Mouse (Mus musculus) kidney, adult 2 months (tissue): ENCODE measurements around the gene Enthd1. TPM values are rescaled to one million over a fixed set of nuclear protein-coding genes. Genes with fewer than 3 reads are reported as not detected.
"Not testable (repeated sequence)": the region's sequence is repeated elsewhere in the genome, so short reads cannot be mapped to it uniquely, and the experiment has no call there.

Experiments
- DNase-seq: peaks from one replicate; pipeline ENCODE4 v3.0.0; 2021
- H3K27ac ChIP-seq: fragments of 200-500 bp; 2 replicates; pipeline ENCODE4 v1.5.1; 2012; ENCODE audit warnings: low read depth, low read length, control low read depth, inconsistent platforms; ENCODE audit not compliant: insufficient read depth
- H3K27me3 ChIP-seq: fragments of 200-500 bp; replicated peaks from 2 replicates; pipeline ENCODE4 v1.6.1; 2012; ENCODE audit warnings: mild to moderate bottlenecking, moderate library complexity, low read length, inconsistent platforms; ENCODE audit not compliant: control insufficient read depth, insufficient read depth
- H3K36me3 ChIP-seq: fragments of 200-500 bp; 2 replicates; pipeline ENCODE4 v1.6.1; 2012; ENCODE audit warnings: mild to moderate bottlenecking, moderate library complexity, low read length, inconsistent platforms; ENCODE audit not compliant: control insufficient read depth, insufficient read depth
- H3K4me1 ChIP-seq: fragments of 200-500 bp; 2 replicates; pipeline ENCODE4 v1.6.1; 2011; ENCODE audit warnings: low read length; ENCODE audit not compliant: control insufficient read depth, insufficient read depth
- H3K4me3 ChIP-seq: fragments of 200-500 bp; 2 replicates; pipeline ENCODE4 v1.5.1; 2011; ENCODE audit warnings: mild to moderate bottlenecking, low read depth, low read length, control low read depth; ENCODE audit not compliant: insufficient read depth
- CTCF ChIP-seq: fragments of 200-500 bp; conservative IDR thresholded peaks from 2 replicates; pipeline ENCODE4 v1.5.1; 2011; ENCODE audit warnings: low read depth, mild to moderate bottlenecking, control low read depth, low read length, moderate library complexity, mixed read lengths; ENCODE audit not compliant: insufficient read depth, insufficient read length
- POLR2A ChIP-seq: fragments of 200-500 bp; IDR thresholded peaks from one replicate; pipeline ENCODE4 v1.6.1; 2011; ENCODE audit warnings: low read depth, low read length, control low read depth
- WGBS: fragments of 180-500 bp; shearing (Covaris S2); methylation state at CpG from one replicate; pipeline ENCODE4 v1.1.7; 2018; 5-methylcytosine and 5-hydroxymethylcytosine counted together
- polyA plus RNA-seq: library from polyadenylated mRNA; depleted of rRNA; stranded (reverse); fragments of >200 nt; gene quantifications from 2 replicates; pipeline ENCODE4 v1.2.3, GENCODE M21; 2012

Enthd1 gene
- polyA plus RNA-seq, 1 experiment: not detected

DNA sequence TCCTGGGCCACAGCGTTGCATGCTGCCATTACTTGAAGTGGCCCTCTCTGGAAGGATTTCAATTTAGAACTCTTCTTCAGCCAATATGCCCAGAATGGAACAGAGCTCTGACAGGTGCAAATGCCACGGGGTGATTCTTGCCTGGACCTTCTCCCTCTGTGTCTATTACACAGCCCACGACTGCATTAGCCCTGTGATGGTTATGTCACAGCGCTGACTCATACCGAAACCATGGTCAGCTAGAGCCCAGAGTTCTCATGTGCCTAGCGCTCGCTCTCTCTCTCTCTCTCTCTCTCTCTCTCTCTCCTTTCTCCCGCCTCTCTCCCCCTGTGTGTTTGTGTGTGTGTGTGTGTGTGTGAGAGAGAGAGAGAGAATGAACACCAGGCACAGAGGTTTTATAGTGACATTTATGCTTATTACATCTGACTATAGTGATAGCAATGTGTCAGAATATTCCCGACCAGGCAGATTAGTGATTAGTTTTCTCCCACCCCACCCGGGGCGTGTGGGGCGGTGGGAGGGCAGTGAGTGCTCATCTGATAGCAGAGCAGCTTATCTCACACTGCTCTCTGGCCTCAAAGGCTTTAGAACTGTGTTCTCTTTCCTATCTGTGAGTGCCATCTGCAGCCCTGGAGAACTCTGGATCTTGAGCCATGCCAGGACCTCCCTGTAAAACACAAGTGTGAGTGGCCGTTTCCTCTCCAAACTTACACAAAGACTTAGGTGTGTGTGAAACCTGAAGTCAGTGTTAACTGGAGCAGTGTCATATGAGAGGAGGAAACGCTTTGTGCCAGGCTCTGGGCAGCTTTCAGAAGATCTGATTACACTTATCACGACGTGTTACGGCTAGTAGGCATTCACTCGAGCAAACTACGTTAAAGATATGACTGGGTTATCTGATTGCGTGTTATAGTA, 17.9 kb upstream of the Enthd1 start:
- 58% methylated on average over 20 of the region's 20 CpGs for WGBS

DNA sequence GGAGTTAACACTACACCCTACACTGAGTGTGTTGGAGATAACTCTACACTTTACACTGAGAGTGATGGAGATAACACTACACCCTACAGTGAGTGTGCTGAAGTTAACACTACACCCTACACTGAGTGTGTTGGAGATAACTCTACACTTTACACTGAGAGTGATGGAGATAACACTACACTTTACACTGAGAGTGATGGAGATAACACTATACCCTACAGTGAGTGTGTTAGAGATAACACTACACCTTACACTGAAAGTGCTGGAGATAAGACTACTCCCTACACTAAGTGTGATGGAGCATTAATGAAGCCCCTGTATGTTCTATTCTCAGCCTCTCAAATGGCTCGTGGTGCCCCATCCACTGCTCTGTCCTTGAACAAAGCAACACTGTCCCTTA, 15.6 kb upstream of the Enthd1 start:
- H3K36me3 ChIP-seq, DNase-seq, H3K4me1 ChIP-seq, H3K27ac ChIP-seq, H3K27me3 ChIP-seq, H3K4me3 ChIP-seq: not testable (repeated sequence)
- 84% methylated on average over 1 of the region's 1 CpGs for WGBS

More for the DNA sequence above, 17.9 kb upstream of the Enthd1 start:
- peak; percentile 17 for DNase-seq
- TF ChIP-seq POLR2A: no peak
- no peak for TF ChIP-seq CTCF
- no peaks in the 10 kb centered on the region for H3K36me3 ChIP-seq
- H3K27ac ChIP-seq: no peak overlapping the region
- H3K4me1 ChIP-seq: no peaks in the 10 kb centered on the region
- no peaks in the 10 kb centered on the region for H3K27me3 ChIP-seq
- no peak overlapping the region for H3K4me3 ChIP-seq

DNA sequence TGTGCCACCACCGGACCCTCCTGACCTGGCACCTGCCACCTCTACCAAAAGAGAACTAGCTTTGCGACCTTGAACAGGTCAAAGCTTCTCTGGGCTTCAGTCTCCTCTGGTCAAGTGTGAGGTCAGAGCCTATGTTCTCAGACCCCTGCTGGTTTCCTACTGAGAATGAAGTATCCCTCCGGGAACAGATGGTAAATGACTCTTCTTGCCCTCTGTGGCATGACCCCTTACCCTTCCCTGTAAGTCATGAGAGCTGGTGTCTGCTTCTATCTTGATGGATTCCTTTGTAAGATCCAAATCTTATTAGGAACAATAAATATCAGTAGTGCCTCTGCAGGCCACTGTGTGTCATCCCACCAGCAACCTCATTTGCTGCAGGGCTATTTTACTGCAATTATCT, 14.2 kb upstream of the Enthd1 start:
- no peak overlapping the region for H3K27ac ChIP-seq
- H3K4me3 ChIP-seq: no peak overlapping the region
- 47% methylated on average over 3 of the region's 3 CpGs for WGBS
- H3K27me3 ChIP-seq: no peaks in the 10 kb centered on the region
- no peak for DNase-seq
- no peaks in the 10 kb centered on the region for H3K4me1 ChIP-seq
- no peaks in the 10 kb centered on the region for H3K36me3 ChIP-seq
- no peak for TF ChIP-seq POLR2A
- no peak for TF ChIP-seq CTCF

DNA sequence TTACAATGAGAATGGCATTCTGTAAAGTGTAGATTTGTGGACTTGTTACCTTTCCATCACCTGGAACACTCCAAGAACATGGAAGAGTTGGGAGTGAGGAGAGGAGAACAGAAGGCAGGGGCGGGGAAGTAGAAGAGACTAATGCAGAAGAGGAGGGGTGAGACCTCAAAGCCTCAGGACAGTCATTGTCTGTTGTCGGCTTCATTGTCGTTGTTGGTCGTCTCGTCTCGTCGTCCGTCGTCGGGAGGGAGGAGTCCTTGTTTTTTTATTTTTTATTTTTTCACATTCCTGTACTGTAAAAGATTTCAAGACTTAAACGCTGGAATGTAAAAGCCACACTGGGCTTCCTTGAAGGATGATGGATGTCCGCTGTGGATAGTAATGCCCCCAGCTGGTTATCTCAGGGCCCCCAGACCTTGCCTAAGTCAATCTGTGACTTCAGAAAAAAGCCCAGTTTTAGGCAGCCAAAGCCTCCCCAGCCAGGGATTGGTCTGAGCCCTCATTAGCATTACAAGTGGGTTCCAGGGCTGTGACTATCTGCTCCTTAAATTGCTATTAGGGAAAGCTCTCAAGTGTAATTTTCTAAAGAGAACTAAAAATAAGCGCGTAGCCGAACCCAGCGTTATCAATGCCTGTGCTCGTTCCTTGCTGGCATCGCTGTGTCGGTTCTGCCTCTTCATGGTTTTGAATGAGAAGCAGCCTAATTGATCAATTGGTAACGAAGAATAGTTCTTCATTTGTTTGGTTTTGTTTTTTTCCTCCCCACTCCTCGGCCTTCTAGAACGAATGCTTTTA, 12.4 kb upstream of the Enthd1 start:
- WGBS: 31% methylated on average over 22 of the region's 22 CpGs
- no peak for TF ChIP-seq CTCF
- TF ChIP-seq POLR2A: no peak
- Histone ChIP-seq H3K4me1 (no peaks in the 10 kb centered on the region), H3K4me3 (no peak overlapping the region), H3K27ac (no peak overlapping the region), H3K36me3 (no peaks in the 10 kb centered on the region), H3K27me3 (no peaks in the 10 kb centered on the region)
- no peak for DNase-seq

DNA sequence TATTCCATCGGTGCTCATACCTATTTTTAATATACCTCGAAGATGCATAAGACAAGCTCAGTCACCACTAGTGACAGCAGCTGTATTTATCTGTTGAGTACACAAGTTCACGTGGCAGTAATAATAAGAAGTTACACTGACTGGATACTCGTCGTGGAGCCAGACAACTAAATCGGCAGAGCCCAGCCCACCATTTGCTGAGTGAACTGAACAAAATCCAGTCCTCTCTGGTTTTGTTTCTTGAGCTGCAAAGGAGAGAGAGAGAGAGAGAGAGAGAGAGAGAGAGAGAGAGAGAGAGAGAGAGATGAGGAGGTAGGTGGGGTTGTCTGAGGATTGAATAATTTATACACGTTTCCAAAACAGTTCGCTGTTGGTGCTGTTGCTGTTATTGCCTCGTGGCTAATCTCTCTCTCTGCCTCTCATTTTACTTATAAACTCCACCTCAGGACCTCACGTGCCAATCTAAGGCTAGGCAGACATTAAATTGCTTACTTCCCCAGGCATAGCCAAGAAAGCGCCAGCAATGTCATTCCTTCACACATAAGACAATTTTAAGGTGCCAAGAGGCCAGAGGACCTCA, 11.5 kb upstream of the Enthd1 start:
- Histone ChIP-seq H3K4me1 (no peaks in the 10 kb centered on the region), H3K27me3 (no peaks in the 10 kb centered on the region), H3K27ac (no peak overlapping the region), H3K36me3 (no peaks in the 10 kb centered on the region), H3K4me3 (no peak overlapping the region)
- TF ChIP-seq POLR2A (no peak), CTCF (no peak)
- WGBS: 70% methylated on average over 11 of the region's 11 CpGs
- no peak for DNase-seq

DNA sequence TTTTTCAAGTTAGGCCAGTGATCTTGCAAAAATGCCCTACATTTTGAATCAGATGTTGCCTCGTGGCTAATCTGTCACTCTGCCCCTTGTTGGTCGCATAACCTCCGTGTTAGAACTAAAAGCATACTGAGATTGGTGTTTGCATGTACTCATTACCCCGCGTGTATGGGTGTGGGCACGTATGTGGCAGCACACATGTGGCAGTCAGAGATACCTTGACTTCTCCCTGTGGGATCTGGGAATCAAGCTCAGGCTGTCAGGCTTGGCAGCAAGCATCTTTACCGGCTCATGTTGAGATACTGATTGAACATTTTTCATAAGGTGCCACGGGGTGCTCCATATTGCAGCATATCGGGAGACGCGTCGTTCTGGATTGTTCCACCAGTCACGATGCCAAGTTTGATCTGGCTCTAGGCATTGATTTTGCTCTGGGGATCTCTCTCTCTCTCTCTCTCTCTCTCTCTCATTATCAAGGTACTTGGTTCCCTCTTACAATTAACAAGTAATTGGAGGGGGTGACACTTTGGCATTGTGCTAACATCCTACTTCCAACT, 10.9 kb upstream of the Enthd1 start:
- Histone ChIP-seq H3K4me3 (no peak overlapping the region), H3K36me3 (no peaks in the 10 kb centered on the region), H3K27ac (no peak overlapping the region), H3K27me3 (no peaks in the 10 kb centered on the region), H3K4me1 (no peaks in the 10 kb centered on the region)
- 91% methylated on average over 13 of the region's 13 CpGs for WGBS
- DNase-seq: no peak
- TF ChIP-seq CTCF (no peak), POLR2A (no peak)
